Mouse (Mus musculus): Measurements from ENCODE around the gene Mst1.

- TF ChIP-seq POLR2A (IDR thresholded peaks at IDR 0.05; ENCODE audit: insufficient read depth, low read depth, low read length): no peak
- TF ChIP-seq CTCF (IDR thresholded peaks at IDR 0.05; ENCODE audit: insufficient read depth, low read depth, low read length): no peak
Measured at GRCm38 (mm10) chr9:108069007-108069406, 11.2 kb upstream of the Mst1 start.

Data from olfactory bulb, adult 2 months (tissue).